Mouse (Mus musculus) erythroblast, embryonic 14.5 days (primary cell): Measurements from ENCODE around the gene Scn1a. TPM values are rescaled to one million over a fixed set of nuclear protein-coding genes. Genes with fewer than 3 reads are reported as not detected.

Source experiments
- H3K27me3 ChIP-seq: 2 replicates; pipeline ENCODE4 v1.6.1; 2012; ENCODE audit warnings: inconsistent platforms; ENCODE audit not compliant: control insufficient read depth
- H3K36me3 ChIP-seq: 2 replicates; pipeline ENCODE4 v1.6.1; 2012; ENCODE audit warnings: mild to moderate bottlenecking, inconsistent platforms; ENCODE audit not compliant: control insufficient read depth
- H3K4me1 ChIP-seq: 2 replicates; pipeline ENCODE4 v1.6.1; 2012; ENCODE audit warnings: inconsistent platforms; ENCODE audit not compliant: control insufficient read depth
- H3K4me3 ChIP-seq: replicated peaks from 2 replicates; pipeline ENCODE3; 2012; ENCODE audit warnings: moderate library complexity, mild to moderate bottlenecking, inconsistent platforms
- H3K9me3 ChIP-seq: 2 replicates; pipeline ENCODE4 v1.6.1; 2012; ENCODE audit warnings: low read length, inconsistent platforms, mixed read lengths; ENCODE audit not compliant: control insufficient read depth
- GATA1 ChIP-seq: IDR thresholded peaks from 2 replicates; pipeline ENCODE4 v1.6.1; 2012; ENCODE audit warnings: low read length, inconsistent platforms, mixed read lengths
- TAL1 ChIP-seq: IDR thresholded peaks from 3 replicates; pipeline ENCODE4 v1.6.1; 2012; ENCODE audit warnings: low read length, inconsistent platforms, mixed read lengths
- polyA plus RNA-seq: library from polyadenylated mRNA; stranded (reverse); fragments of >175 nt; gene quantifications from 2 replicates; pipeline ENCODE4 v1.2.3, GENCODE M21; 2012

Gene Scn1a
- polyA plus RNA-seq, 1 experiment: not detected

DNA sequence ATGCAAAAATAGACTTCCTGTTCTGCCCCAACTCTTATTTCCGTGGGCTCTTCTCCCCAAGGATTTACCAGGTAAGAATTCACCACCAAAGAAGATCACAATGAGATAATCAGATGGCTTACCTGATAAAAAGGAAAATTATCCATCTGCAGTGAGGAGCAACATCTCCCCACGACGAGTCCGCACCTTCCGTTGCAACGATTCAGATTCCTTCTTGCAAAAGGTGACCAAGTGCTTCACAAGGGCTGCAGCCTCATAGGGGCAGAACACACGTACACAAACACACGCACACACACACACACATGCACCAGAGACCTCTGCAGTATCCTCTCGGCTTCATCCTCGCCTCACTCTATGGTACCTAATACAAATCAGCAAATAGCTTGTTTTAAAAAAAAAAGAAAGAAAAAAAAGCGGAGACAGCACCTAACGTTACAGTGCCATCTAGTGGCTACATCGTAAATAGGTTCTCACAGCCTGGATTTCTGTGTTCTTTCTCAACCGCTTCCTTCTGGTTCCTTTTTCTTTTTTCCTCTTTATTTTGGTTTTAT is 30.8 kb downstream of the Scn1a start:
- Histone ChIP-seq H3K9me3 (no peaks in the 10 kb centered on the region; the same call in 1 of the 2 replicates), H3K36me3 (no peaks in the 10 kb centered on the region), H3K27me3 (peaks cover 13% of the 10 kb centered on the region), H3K4me1 (no peaks in the 10 kb centered on the region), H3K4me3 (no peak overlapping the region)
- TF ChIP-seq TAL1 (no peak), GATA1 (no peak)

DNA sequence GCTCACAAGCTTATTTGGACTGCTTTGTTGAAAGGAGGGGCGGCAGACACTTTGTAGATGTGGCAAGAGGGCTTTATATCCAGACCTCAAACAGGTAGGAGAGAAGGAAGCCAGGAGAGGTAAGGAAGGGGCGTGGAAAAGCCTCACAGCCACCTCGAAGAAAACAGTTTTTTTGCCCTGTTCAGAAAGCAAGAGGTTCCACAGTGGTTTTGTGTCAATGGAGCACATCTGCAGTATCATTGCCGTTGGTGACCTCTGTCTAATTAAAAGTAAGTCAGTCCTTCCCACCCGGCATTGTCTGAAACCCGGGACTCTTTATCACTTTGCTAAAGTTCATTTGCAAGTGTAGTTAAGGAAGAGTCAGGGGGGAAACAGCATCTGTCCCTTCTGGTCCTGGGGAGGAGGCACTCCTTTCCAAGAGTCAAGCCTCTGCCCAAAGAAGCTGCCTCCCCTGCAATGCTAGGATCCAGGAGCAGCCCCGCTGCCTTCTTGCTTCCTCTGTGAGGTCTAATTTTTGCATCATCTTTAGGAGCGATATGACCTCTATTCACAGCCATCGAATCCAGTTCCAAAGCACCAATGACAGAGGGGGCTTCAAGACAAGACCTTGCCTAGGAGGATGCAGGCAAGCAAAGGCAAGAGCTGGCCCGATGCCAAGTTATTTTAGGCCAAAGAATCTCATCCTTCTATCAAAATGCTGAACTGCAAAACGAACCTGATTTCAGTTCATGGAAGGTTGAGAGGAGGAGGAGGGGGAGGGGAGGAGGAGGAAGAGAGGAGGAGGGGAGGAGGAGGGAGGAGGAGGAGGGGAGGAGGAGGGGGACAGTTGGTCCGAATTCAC is 31.5 kb downstream of the Scn1a start:
- Histone ChIP-seq H3K4me3 (no peak overlapping the region), H3K9me3 (no peaks in the 10 kb centered on the region; the same call in 1 of the 2 replicates), H3K36me3 (no peaks in the 10 kb centered on the region), H3K4me1 (no peaks in the 10 kb centered on the region), H3K27me3 (peaks cover 13% of the 10 kb centered on the region)
- no peak for TF ChIP-seq GATA1
- TF ChIP-seq TAL1: no peak

DNA sequence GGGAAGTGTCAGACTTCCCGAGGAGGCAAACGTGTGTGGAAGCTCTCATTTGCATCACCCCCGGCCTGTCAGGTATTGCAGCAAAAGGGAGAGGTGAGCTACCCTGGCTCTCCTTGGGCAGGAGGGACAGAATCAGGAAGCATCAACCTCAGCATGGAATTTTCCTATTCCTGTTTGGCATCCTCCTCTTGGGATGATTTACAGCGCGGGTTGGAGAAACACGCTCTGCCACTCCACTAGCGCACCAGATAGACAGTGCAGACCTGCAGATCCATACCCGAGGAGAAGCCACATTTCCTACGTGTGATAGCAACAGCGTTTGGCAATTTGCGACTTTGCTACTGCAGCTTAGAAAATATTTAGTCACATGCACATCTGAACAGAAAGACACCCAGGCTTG is 32.2 kb downstream of the Scn1a start:
- no peaks in the 10 kb centered on the region for H3K4me1 ChIP-seq
- peaks cover 13% of the 10 kb centered on the region for H3K27me3 ChIP-seq
- no peak for TF ChIP-seq TAL1
- TF ChIP-seq GATA1: no peak
- H3K9me3 ChIP-seq: no peaks in the 10 kb centered on the region; the same call in 1 of the 2 replicates
- H3K36me3 ChIP-seq: no peaks in the 10 kb centered on the region
- no peak overlapping the region for H3K4me3 ChIP-seq

DNA sequence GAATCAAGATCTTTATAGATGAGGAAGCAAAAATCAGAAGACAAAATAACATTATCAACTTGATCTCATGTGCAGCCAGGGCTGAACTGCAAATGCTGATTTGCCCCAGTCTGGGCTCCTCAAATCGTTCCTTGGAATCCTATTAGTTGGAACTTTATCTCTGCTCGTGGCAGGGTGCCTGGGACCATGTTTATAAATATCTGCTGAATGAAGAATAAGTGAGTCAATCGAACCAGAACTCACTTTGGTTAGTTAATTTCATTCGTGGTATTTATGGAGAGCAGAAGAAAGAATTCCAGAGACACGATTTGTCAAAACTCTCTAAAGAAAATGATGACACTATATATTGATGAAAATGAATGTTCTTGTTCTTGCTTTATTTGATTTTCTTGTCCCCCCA is 48.1 kb downstream of the Scn1a start:
- TF ChIP-seq TAL1 (no peak), GATA1 (no peak)
- no peaks in the 10 kb centered on the region for H3K4me1 ChIP-seq

DNA sequence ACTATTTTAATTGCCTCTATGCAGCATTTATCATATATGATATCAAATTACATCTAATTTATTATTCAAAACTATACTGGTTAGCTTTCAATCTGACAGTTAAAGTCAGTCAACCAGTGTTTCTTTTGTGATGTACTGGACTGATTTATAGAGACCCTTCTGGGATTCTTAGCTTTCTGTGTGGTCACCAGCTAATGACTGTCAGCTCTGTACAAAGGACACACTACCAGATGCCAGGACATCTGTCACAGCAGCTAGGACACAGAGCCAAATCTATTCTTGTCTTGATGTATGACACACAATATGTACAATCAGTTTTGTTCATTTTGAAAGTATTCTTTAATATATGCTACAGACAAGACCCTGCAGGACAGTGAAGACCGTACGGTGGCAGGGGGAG is 72.7 kb downstream of the Scn1a start:
- Histone ChIP-seq H3K36me3 (no peaks in the 10 kb centered on the region), H3K4me1 (no peaks in the 10 kb centered on the region), H3K27me3 (no peaks in the 10 kb centered on the region), H3K4me3 (no peak overlapping the region), H3K9me3 (no peaks in the 10 kb centered on the region)
- TF ChIP-seq TAL1 (no peak), GATA1 (no peak)

More for the DNA sequence above, 48.1 kb downstream of the Scn1a start:
- Histone ChIP-seq H3K4me3 (no peak overlapping the region), H3K36me3 (no peaks in the 10 kb centered on the region), H3K9me3 (no peaks in the 10 kb centered on the region; the same call in 1 of the 2 replicates), H3K27me3 (no peaks in the 10 kb centered on the region)

DNA sequence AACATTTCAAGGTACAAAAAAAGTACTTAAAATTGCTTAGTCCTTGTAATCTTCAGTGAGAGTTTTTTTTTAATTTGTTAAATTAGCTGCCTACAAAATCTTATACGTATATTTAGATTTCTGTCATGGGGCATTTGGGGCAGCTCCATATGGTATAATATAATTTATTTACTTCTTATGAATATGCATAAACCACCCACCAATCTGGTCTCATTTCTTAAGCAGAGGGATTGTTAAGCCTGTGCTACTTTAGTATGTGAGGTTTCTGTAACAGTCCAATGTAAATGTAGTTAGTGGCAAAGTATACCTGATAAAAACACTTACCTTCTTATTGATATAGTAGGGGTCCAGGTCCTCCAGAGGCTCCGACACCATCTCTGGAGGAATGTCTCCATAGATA is 90.0 kb downstream of the Scn1a start:
- Histone ChIP-seq H3K4me3 (no peak overlapping the region), H3K27me3 (no peaks in the 10 kb centered on the region), H3K4me1 (no peaks in the 10 kb centered on the region), H3K9me3 (no peaks in the 10 kb centered on the region), H3K36me3 (no peaks in the 10 kb centered on the region)
- TF ChIP-seq TAL1 (no peak), GATA1 (no peak)

DNA sequence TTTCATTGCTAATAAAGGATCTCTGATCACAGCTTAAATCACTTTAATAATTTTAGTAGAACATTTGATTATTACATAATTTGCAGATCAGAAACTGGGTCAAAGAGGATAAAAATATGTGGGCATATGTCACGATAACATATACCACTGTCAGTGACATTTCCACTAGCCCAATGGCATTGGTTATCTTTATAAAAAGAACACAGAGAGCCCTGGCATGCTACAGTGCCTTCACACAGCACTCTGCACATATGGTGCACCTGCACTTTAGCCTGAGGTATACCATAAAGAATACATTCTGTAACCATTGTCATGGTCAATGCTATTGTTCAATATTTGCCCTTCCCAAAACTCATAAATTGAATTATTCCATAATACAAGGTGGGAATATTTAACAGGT is 94.0 kb downstream of the Scn1a start:
- Histone ChIP-seq H3K9me3 (no peaks in the 10 kb centered on the region), H3K36me3 (no peaks in the 10 kb centered on the region), H3K4me3 (no peak overlapping the region), H3K27me3 (no peaks in the 10 kb centered on the region), H3K4me1 (no peaks in the 10 kb centered on the region)
- TF ChIP-seq TAL1 (no peak), GATA1 (no peak)

DNA sequence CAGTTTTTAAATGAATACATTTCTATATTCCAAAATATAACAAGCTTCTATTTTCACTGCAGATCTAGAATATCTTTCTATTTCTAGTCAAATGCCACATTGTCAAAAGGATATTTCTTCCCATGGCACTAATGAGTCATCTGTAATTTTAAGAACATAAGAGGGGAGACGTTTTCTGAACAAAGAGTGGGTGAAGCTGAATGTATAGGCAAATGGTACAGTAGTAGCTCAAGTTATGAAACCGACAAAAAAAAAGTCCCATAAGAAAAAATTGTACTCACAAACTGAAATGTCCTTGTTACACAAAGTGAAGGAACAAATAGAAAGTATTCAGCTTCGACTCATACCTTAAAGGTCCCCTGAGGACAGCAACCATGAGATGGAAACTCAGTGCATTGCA is 94.5 kb downstream of the Scn1a start:
- Histone ChIP-seq H3K9me3 (no peaks in the 10 kb centered on the region), H3K27me3 (no peaks in the 10 kb centered on the region), H3K36me3 (no peaks in the 10 kb centered on the region), H3K4me1 (no peaks in the 10 kb centered on the region), H3K4me3 (no peak overlapping the region)
- TF ChIP-seq GATA1: no peak
- TF ChIP-seq TAL1: no peak

DNA sequence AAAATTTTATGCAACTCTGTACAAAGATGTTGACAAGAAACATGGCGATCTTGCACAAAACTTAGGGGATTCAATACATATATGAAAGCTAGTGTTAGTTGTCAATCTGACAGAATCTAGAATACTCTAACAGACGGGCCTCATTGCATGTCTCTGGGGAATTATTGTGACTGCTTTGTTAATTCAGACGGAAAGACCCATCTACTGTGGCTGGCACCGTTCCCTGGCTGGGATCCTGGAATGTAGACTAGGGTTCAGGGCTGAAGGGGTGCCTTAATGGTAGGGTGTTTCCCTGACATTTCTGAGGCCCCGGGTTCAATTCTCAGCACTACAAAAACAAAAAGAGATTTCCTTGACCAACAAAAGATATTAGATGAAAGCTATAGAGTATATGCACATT is 103.2 kb downstream of the Scn1a start:
- no peaks in the 10 kb centered on the region for H3K36me3 ChIP-seq
- no peaks in the 10 kb centered on the region for H3K4me1 ChIP-seq
- TF ChIP-seq GATA1: no peak
- no peak for TF ChIP-seq TAL1
- no peaks in the 10 kb centered on the region for H3K9me3 ChIP-seq
- H3K4me3 ChIP-seq: no peak overlapping the region
- H3K27me3 ChIP-seq: no peaks in the 10 kb centered on the region
